Mouse (Mus musculus) CH12.LX (cell line): ENCODE data around the gene Ep400.

Source experiments
- CHD1 ChIP-seq: IDR thresholded peaks from 2 replicates; pipeline ENCODE4 v1.6.1; 2012; ENCODE audit warnings: low read depth, low read length, improper control_type of control experiment, inconsistent platforms
- CTCF ChIP-seq, 2 experiments: IDR thresholded peaks in 1 of 2; conservative IDR thresholded peaks in 1 of 2; 2 replicates each; pipeline ENCODE4 v1.5.1; 2011 to 2012; ENCODE audit warnings: low read depth in 2 of 2, low read length in 2 of 2, improper control_type of control experiment in 1 of 2, inconsistent platforms in 1 of 2, mild to moderate bottlenecking in 1 of 2, moderate library complexity in 1 of 2
- E2F4 ChIP-seq: IDR thresholded peaks from 2 replicates; pipeline ENCODE4 v1.6.1; 2011; ENCODE audit warnings: low read depth, low read length, improper control_type of control experiment; ENCODE audit not compliant: insufficient replicate concordance
- TBP ChIP-seq: conservative IDR thresholded peaks from 2 replicates; pipeline ENCODE4 v1.6.1; 2011; ENCODE audit warnings: low read depth, low read length, improper control_type of control experiment

GRCm38 (mm10) chr5:110664041-110664440 lies 106.5 kb downstream of the Ep400 start:
- TF ChIP-seq TBP, result no peak
- no peak for TF ChIP-seq E2F4
- no peak for TF ChIP-seq CHD1
- TF ChIP-seq CTCF (conservative IDR thresholded peaks at IDR 0.05 in 1 of 2, IDR thresholded peaks at IDR 0.05 in 1 of 2; ENCODE audit: low read depth in 2 of 2, low read length in 2 of 2), result no peak
